Mouse (Mus musculus): ENCODE results near the gene Stat5a.

DNA sequence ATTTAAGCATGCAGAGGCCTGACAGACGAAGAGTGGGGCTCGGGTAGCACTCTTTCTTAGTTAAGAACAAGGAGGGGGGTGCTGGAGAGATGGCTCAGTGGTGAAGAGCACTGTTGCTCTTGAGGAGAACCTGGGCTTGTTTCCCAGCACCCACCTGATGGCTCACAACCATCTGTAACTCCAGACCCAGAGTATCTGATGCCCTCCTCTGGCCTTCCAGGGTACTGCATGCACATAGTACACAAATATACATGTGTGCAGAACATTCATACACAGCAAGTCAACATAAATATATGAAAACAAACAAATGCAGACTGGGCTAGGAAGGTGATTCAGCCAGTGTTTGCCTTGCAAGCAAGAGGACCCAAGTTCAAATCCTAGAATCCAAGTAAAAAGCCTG is 48.0 kb upstream of the Stat5a start:
- TF ChIP-seq POLR2A (IDR thresholded peaks at IDR 0.05; ENCODE audit: insufficient read depth, low read length) (no peak), EP300 (IDR thresholded peaks at IDR 0.05; ENCODE audit: insufficient read depth, low read depth, low read length) (no peak), CTCF (IDR thresholded peaks at IDR 0.05; ENCODE audit: low read depth, low read length) (peak; percentile 17)

Measured in ES-Bruce4 (cell line).